Comparison of ENCODE assay signal across 11 mouse cellular contexts in genomic region chr4:45034693-45035628, GRCm38 (mm10). TPM values are rescaled to one million over a fixed set of nuclear protein-coding genes. Genes with fewer than 3 reads are reported as not detected.
DNase-seq lines count a peak whose midpoint lies in the region; ATAC-seq lines count a peak whose summit lies in the region.
"Had no signal": no experiment of that assay in that cellular context is flagged by ENCODE, and none has a peak within 500 bp of the region (broad histone marks: within the 10 kb centered on the region; RNA-seq: fewer than 3 reads in every experiment).

No protein-coding gene starts in this region.

- H3K4me3 ChIP-seq in liver, embryonic 13.5 days (replicated peaks): no peak overlapping the region
- no peak overlapping the region for H3K4me3 ChIP-seq in liver, embryonic 12.5 days
- no peak overlapping the region for H3K4me3 ChIP-seq in stomach, embryonic 14.5 days (ENCODE audit: low read depth, low read length)
- H3K4me3 ChIP-seq: liver, embryonic 15.5 days had no signal

- peaks cover 34% of the 10 kb centered on the region for H3K36me3 ChIP-seq in liver, embryonic 13.5 days
- H3K36me3 ChIP-seq in liver, embryonic 12.5 days: peaks cover 66% of the 10 kb centered on the region
- H3K36me3 ChIP-seq in stomach, embryonic 14.5 days (ENCODE audit: control insufficient read depth, insufficient read depth, low read length): peaks cover 29% of the 10 kb centered on the region

- peaks cover 9% of the 10 kb centered on the region for H3K4me1 ChIP-seq in liver, embryonic 13.5 days (replicated peaks)
- peaks cover 8% of the 10 kb centered on the region for H3K4me1 ChIP-seq in liver, embryonic 12.5 days
- H3K4me1 ChIP-seq in stomach, embryonic 14.5 days (ENCODE audit: control insufficient read depth, insufficient read depth, low read length): no peaks in the 10 kb centered on the region

- WGBS in liver, embryonic 13.5 days (ENCODE audit: insufficient replicate concordance): 75% methylated on average over 16 of the region's 16 CpGs
- WGBS in liver, embryonic 12.5 days (ENCODE audit: insufficient replicate concordance): 70% methylated on average over 16 of the region's 16 CpGs
- 54% methylated on average over 16 of the region's 16 CpGs for WGBS in stomach, embryonic 14.5 days

- no peak overlapping the region for H3K9ac ChIP-seq in liver, embryonic 13.5 days
- H3K9ac ChIP-seq in liver, embryonic 12.5 days: no peak overlapping the region
- no peak overlapping the region for H3K9ac ChIP-seq in stomach, embryonic 14.5 days (replicated peaks; ENCODE audit: low read depth, low read length)
- H3K9ac ChIP-seq: liver, embryonic 15.5 days had no signal

- no peak for DNase-seq in liver, embryonic 13.5 days
- DNase-seq in adrenal gland, postnatal 25 days: peak; percentile 72
- DNase-seq in kidney, adult 11 months: peak; percentile 84
- no peak for DNase-seq in urinary bladder, postnatal 14 days (ENCODE audit: low spot score)
- no peak for DNase-seq in thymus, postnatal 4 days
- DNase-seq: cerebellum, postnatal 36 days; gastrocnemius, postnatal 25 days; thymus, postnatal 36 days had no signal

- no peak overlapping the region for H3K27ac ChIP-seq in liver, embryonic 13.5 days
- no peak overlapping the region for H3K27ac ChIP-seq in liver, embryonic 12.5 days
- H3K27ac ChIP-seq in stomach, embryonic 14.5 days (ENCODE audit: low read length): no peak overlapping the region
- H3K27ac ChIP-seq: liver, embryonic 15.5 days had no signal

- no peaks in the 10 kb centered on the region for H3K27me3 ChIP-seq in liver, embryonic 13.5 days
- no peaks in the 10 kb centered on the region for H3K27me3 ChIP-seq in liver, embryonic 12.5 days (replicated peaks)
- no peaks in the 10 kb centered on the region for H3K27me3 ChIP-seq in stomach, embryonic 14.5 days (ENCODE audit: control insufficient read depth, insufficient read depth, low read length)
- H3K27me3 ChIP-seq: liver, embryonic 15.5 days had no signal

- 0 out of 2 replicates have a peak, but pooled peaks have one; percentile 5 for ATAC-seq in liver, embryonic 13.5 days (ENCODE audit: low read depth)
- ATAC-seq in liver, embryonic 12.5 days: no peak
- ATAC-seq in stomach, embryonic 14.5 days (ENCODE audit: insufficient number of reproducible peaks, insufficient read depth, low FRiP score, low read depth): 0 out of 2 replicates have a peak, but pooled peaks have one; percentile 11

- no peak overlapping the region for H3K4me2 ChIP-seq in liver, embryonic 13.5 days
- H3K4me2 ChIP-seq in liver, embryonic 12.5 days: no peak overlapping the region
- H3K4me2 ChIP-seq in stomach, embryonic 14.5 days (replicated peaks; ENCODE audit: low read depth, low read length): no peak overlapping the region
- H3K4me2 ChIP-seq: liver, embryonic 15.5 days had no signal

- no peaks in the 10 kb centered on the region for H3K9me3 ChIP-seq in liver, embryonic 13.5 days (replicated peaks)
- H3K9me3 ChIP-seq in liver, embryonic 12.5 days (replicated peaks): no peaks in the 10 kb centered on the region
- no peaks in the 10 kb centered on the region for H3K9me3 ChIP-seq in stomach, embryonic 14.5 days (ENCODE audit: control insufficient read depth, low read depth, low read length)
- H3K9me3 ChIP-seq: liver, embryonic 15.5 days had no signal

RNA-seq across cellular contexts. Expression of gene Polr1e, which starts 16.6 kb away (rescaled TPM):
- 30.3 and 36.7 TPM in 2 replicates for polyA plus RNA-seq in liver, embryonic 13.5 days (2015; fragmentation: Nextera tagmentation; extraction: Ambion mirVana)
- 40.7 and 44.9 TPM in 2 replicates for polyA plus RNA-seq in liver, embryonic 12.5 days (2016; fragmentation: Nextera tagmentation; extraction: Ambion mirVana)
- total RNA-seq in adrenal gland, postnatal 25 days (2021): 13.1 and 14.3 TPM in 2 replicates
- polyA plus RNA-seq in stomach, embryonic 14.5 days (2014; fragmentation: Nextera tagmentation; extraction: Ambion mirVana): 34.6 and 40.7 TPM in 2 replicates

RNA-seq across cellular contexts. Expression of gene Zbtb5, which starts 22.7 kb away (rescaled TPM):
- 5.2 and 6.6 TPM in 2 replicates for polyA plus RNA-seq in liver, embryonic 13.5 days (2015; fragmentation: Nextera tagmentation; extraction: Ambion mirVana)
- 8.3 TPM in 2 replicates for polyA plus RNA-seq in liver, embryonic 12.5 days (2016; fragmentation: Nextera tagmentation; extraction: Ambion mirVana)
- total RNA-seq in adrenal gland, postnatal 25 days (2021): 12.8 and 15.3 TPM in 2 replicates
- polyA plus RNA-seq in stomach, embryonic 14.5 days (2014; fragmentation: Nextera tagmentation; extraction: Ambion mirVana): 25.4 and 25.6 TPM in 2 replicates

RNA-seq across cellular contexts. Expression of gene Fbxo10, which starts 49.4 kb away (rescaled TPM):
- polyA plus RNA-seq in liver, embryonic 13.5 days (2015; fragmentation: Nextera tagmentation; extraction: Ambion mirVana): 3.9 and 4.5 TPM in 2 replicates
- 6.7 and 6.8 TPM in 2 replicates for polyA plus RNA-seq in liver, embryonic 12.5 days (2016; fragmentation: Nextera tagmentation; extraction: Ambion mirVana)
- total RNA-seq in adrenal gland, postnatal 25 days (2021): 6.9 and 12.5 TPM in 2 replicates
- 10.1 and 11.4 TPM in 2 replicates for polyA plus RNA-seq in stomach, embryonic 14.5 days (2014; fragmentation: Nextera tagmentation; extraction: Ambion mirVana)

RNA-seq across cellular contexts. Expression of gene Grhpr, which starts 53.8 kb away (rescaled TPM):
- 92.2 and 95.0 TPM in 2 replicates for polyA plus RNA-seq in liver, embryonic 13.5 days (2015; fragmentation: Nextera tagmentation; extraction: Ambion mirVana)
- 94.2 and 98.6 TPM in 2 replicates for polyA plus RNA-seq in liver, embryonic 12.5 days (2016; fragmentation: Nextera tagmentation; extraction: Ambion mirVana)
- 196 and 217 TPM in 2 replicates for total RNA-seq in adrenal gland, postnatal 25 days (2021)
- polyA plus RNA-seq in stomach, embryonic 14.5 days (2014; fragmentation: Nextera tagmentation; extraction: Ambion mirVana): 48.0 and 55.8 TPM in 2 replicates

Comparison
In these comparisons a context has a peak if more than half of its experiments do, and no peak if none do; other contexts are left out.
1. DNase-seq: peak in adrenal gland, postnatal 25 days (single experiment) and kidney, adult 11 months (single experiment); none in liver, embryonic 13.5 days (single experiment), urinary bladder, postnatal 14 days (single experiment) and thymus, postnatal 4 days (single experiment).